Mouse (Mus musculus) forebrain, embryonic 13.5 days (tissue): Measurements from ENCODE around the gene Spata1. TPM values are rescaled to one million over a fixed set of nuclear protein-coding genes. Genes with fewer than 3 reads are reported as not detected.

Experiments used
- ATAC-seq: fragments of 200-750 bp; cut with Nextera tagmentation; 2 replicates; pipeline ENCODE4 v1.8.0; 2017
- H3K27ac ChIP-seq: fragments of 300-500 bp; sonication (generic); 2 replicates; pipeline ENCODE4 v1.5.1; 2015; ENCODE audit warnings: inconsistent platforms, mild to moderate bottlenecking, moderate library complexity
- H3K27me3 ChIP-seq: fragments of 300-500 bp; sonication (generic); 2 replicates; pipeline ENCODE4 v1.6.1; 2015; ENCODE audit warnings: mild to moderate bottlenecking, inconsistent platforms
- H3K36me3 ChIP-seq: fragments of 300-500 bp; sonication (generic); 2 replicates; pipeline ENCODE4 v1.6.1; 2015; ENCODE audit warnings: mild to moderate bottlenecking, inconsistent platforms; ENCODE audit not compliant: poor library complexity, severe bottlenecking
- H3K4me1 ChIP-seq: fragments of 300-500 bp; sonication (generic); 2 replicates; pipeline ENCODE4 v1.6.1; 2015; ENCODE audit warnings: inconsistent platforms
- H3K4me2 ChIP-seq: fragments of 300-500 bp; sonication (generic); 2 replicates; pipeline ENCODE4 v1.6.1; 2015; ENCODE audit warnings: inconsistent platforms, mild to moderate bottlenecking, moderate library complexity
- H3K4me3 ChIP-seq: fragments of 300-500 bp; sonication (generic); 2 replicates; pipeline ENCODE4 v1.5.1; 2015; ENCODE audit warnings: mild to moderate bottlenecking, inconsistent platforms
- H3K9ac ChIP-seq: fragments of 300-500 bp; sonication (generic); 2 replicates; pipeline ENCODE4 v1.6.1; 2015; ENCODE audit warnings: mild to moderate bottlenecking, inconsistent platforms
- H3K9me3 ChIP-seq: fragments of 300-500 bp; sonication (generic); replicated peaks from 2 replicates; pipeline ENCODE4 v1.6.1; 2016; ENCODE audit warnings: inconsistent platforms
- WGBS: fragments of 180-500 bp; shearing (Covaris S2); methylation state at CpG from one replicate; pipeline ENCODE4 v1.1.7; 2015; 5-methylcytosine and 5-hydroxymethylcytosine counted together
- polyA plus RNA-seq: library from polyadenylated mRNA; unstranded; fragments of >200 nt; fragmentation: Nextera tagmentation; extraction: Ambion mirVana; gene quantifications from 2 replicates; pipeline ENCODE4 v1.2.1, GENCODE M21; 2015

Gene Spata1
- polyA plus RNA-seq, 1 experiment from 2014 or later: 4.2 TPM

DNA sequence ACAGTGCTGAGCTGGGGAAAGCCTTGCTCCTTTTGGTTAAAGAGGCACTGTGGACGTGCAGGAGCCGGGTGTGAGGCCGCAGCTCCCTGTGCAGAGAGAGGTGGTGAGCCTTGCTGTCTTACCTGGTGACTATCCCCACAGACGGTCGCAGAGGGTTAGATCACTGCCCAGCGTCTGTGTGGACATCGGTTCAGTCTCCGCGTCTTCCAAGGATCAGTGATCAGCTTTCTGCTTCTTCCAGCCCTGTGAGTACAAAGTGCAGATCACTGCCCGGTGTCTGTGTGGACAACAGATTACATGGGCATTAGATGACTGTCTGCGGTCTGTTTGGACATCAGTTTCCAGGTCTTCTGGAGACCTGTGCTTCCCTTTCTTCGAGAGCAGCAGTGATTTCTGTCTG lies 85.0 kb downstream of the Spata1 start:
- H3K9ac ChIP-seq: no peak overlapping the region
- 92% methylated on average over 12 of the region's 12 CpGs for WGBS
- no peaks in the 10 kb centered on the region for H3K9me3 ChIP-seq
- peaks cover 23% of the 10 kb centered on the region for H3K36me3 ChIP-seq
- no peak for ATAC-seq
- H3K4me1 ChIP-seq: peaks cover 18% of the 10 kb centered on the region
- no peak overlapping the region; the same call in 1 of the 2 replicates for H3K27ac ChIP-seq
- H3K4me3 ChIP-seq: no peak overlapping the region
- H3K27me3 ChIP-seq: no peaks in the 10 kb centered on the region
- H3K4me2 ChIP-seq: no peak overlapping the region

DNA sequence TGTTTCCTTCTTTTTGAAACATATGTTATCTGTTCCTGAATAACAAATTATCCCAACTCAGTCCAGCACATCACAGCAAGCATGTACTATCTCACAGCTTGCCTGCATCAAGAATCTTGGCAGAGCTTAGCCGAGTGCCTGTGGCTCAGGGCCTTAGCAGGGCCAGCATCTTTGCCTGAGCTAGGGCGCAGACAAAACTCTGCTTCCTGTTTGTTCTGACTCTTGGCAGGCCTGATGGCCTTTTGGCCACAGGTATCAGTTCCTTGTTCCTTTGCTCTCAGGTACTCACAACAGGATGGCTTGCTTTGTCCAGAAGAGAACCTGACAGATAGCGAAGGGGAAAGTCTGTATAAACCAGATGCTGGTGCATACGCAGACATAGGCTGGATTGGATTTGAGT lies 85.6 kb downstream of the Spata1 start:
- Histone ChIP-seq H3K4me2 (no peak overlapping the region), H3K4me3 (no peak overlapping the region), H3K36me3 (peaks cover 17% of the 10 kb centered on the region), H3K4me1 (peaks cover 18% of the 10 kb centered on the region), H3K9me3 (no peaks in the 10 kb centered on the region), H3K9ac (no peak overlapping the region; the same call in 1 of the 2 replicates), H3K27me3 (no peaks in the 10 kb centered on the region), H3K27ac (no peak overlapping the region; the same call in 1 of the 2 replicates)
- 89% methylated on average over 4 of the region's 4 CpGs for WGBS
- no peak for ATAC-seq

DNA sequence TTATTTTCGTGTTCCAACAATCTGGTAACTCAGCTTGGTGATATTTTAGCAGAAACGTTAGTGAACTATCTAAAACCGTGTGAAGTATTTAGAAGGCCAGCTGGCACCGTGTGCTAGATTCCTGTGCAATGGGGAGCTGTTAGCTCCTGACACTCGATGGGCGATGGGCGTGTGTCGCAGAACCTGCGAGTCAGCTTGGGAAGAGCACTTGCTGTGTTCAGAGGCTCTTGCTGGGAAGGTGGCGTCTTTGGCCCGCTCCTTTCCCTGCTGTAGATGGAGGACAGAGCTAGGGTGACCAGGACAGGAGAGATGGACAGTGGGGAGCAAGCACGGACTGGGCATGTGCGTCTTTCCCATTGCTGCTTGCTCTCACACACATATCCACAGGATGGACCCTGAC lies 86.5 kb downstream of the Spata1 start:
- Histone ChIP-seq H3K9ac (no peak overlapping the region), H3K4me2 (no peak overlapping the region), H3K9me3 (no peaks in the 10 kb centered on the region), H3K27me3 (no peaks in the 10 kb centered on the region), H3K36me3 (peaks cover 18% of the 10 kb centered on the region), H3K4me3 (no peak overlapping the region), H3K27ac (no peak overlapping the region), H3K4me1 (peaks cover 18% of the 10 kb centered on the region)
- 89% methylated on average over 13 of the region's 13 CpGs for WGBS
- no peak for ATAC-seq

DNA sequence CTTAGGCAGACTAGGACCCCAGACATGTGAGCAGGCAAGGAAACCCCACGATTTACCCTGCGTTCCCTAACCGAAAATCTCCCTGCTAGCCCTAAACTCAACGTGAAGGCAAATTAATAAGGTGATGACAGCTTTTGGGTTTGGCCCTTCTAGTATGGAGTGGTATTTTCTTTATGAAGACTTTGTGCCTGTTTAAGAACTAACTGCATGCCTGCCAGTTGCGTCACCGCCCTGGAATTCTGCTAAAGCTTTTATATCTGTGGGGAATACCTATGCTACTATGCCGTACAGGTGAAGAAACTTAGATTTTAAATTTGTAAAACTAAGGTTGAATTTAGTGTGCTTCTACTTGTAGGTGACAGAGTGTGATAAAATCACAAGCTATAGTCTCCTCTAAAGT lies 87.1 kb downstream of the Spata1 start:
- no peak overlapping the region for H3K27ac ChIP-seq
- no peak overlapping the region for H3K9ac ChIP-seq
- peaks cover 21% of the 10 kb centered on the region for H3K4me1 ChIP-seq
- 94% methylated on average over 7 of the region's 7 CpGs for WGBS
- ATAC-seq: no peak
- no peak overlapping the region for H3K4me3 ChIP-seq
- no peak overlapping the region for H3K4me2 ChIP-seq
- no peaks in the 10 kb centered on the region for H3K9me3 ChIP-seq
- peaks cover 15% of the 10 kb centered on the region for H3K36me3 ChIP-seq
- H3K27me3 ChIP-seq: no peaks in the 10 kb centered on the region

DNA sequence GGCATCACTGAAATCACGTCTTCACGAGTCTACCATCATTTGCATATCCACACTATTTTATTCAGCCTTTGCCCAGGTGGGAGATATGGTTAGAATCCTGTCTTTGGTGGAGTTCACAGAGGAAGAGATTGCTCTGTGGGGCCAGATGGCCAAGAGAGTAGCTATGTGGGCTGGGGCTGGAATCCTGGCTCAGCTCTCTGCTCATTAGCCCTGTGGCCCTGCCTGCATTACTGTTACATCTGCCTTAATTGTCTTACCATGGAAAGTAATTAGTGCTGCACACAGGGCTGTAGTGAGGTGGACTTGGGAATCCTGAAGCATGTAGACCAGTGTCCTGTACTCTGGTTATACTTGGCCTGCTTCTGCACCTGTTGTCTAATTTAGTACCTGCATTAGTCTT lies 87.5 kb downstream of the Spata1 start:
- peak overlapping the region; percentile 54 for H3K27ac ChIP-seq
- 76% methylated on average over 2 of the region's 2 CpGs for WGBS

DNA sequence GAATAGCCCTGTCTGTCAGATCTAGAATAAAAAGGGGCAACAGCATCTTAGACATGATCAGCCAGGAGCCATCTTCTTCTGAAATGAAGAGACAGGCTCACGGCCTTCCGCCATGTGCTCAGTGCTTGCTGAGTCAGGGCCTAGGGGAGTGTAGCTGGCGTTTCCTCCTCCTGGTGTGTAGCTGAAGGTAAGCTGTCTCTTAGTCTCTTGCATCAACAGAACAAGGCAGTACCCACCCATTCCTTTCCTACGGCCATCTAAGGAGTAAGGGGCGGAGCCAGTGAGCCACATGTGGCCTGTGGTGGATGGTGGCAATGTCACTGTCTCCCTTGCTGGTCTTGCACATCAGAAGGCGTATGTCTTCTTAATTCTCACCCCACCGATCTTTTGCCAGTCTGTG lies 89.4 kb downstream of the Spata1 start:
- ATAC-seq: no peak
- WGBS: 89% methylated on average over 7 of the region's 7 CpGs
- H3K4me1 ChIP-seq: peaks cover 45% of the 10 kb centered on the region

More for the DNA sequence above, 87.5 kb downstream of the Spata1 start:
- no peak overlapping the region for H3K4me2 ChIP-seq
- peak; percentile 68; the same call in 1 of the 2 replicates for ATAC-seq
- no peak overlapping the region for H3K4me3 ChIP-seq
- H3K9ac ChIP-seq: no peak overlapping the region
- H3K27me3 ChIP-seq: no peaks in the 10 kb centered on the region
- H3K9me3 ChIP-seq: no peaks in the 10 kb centered on the region
- H3K4me1 ChIP-seq: peaks cover 26% of the 10 kb centered on the region
- H3K36me3 ChIP-seq: peaks cover 10% of the 10 kb centered on the region

More for the DNA sequence above, 89.4 kb downstream of the Spata1 start:
- H3K4me2 ChIP-seq: no peak overlapping the region
- no peak overlapping the region for H3K4me3 ChIP-seq
- no peak overlapping the region for H3K9ac ChIP-seq
- H3K36me3 ChIP-seq: peaks cover 4% of the 10 kb centered on the region; the same call in 1 of the 2 replicates
- H3K27ac ChIP-seq: no peak overlapping the region
- H3K9me3 ChIP-seq: no peaks in the 10 kb centered on the region
- H3K27me3 ChIP-seq: no peaks in the 10 kb centered on the region

Other genes starting within 250 kb of the Spata1 start
- 22.8 and 23.3 TPM in 2 replicates for gene Ssx2ip, start 95.1 kb downstream of the Spata1 start, polyA plus RNA-seq
- 3.1 and 3.5 TPM in 2 replicates for gene Ctbs, start 50.0 kb downstream of the Spata1 start, polyA plus RNA-seq
- gene Gng5, start 54 bp upstream of the Spata1 start, polyA plus RNA-seq: 754 and 826 TPM in 2 replicates
- gene Rpf1, start 21.7 kb upstream of the Spata1 start, polyA plus RNA-seq: 62.5 and 67.5 TPM in 2 replicates
- not detected in 2 replicates for gene Uox, start 70.7 kb upstream of the Spata1 start, polyA plus RNA-seq
- not detected in 2 replicates for gene Dnase2b, start 115.8 kb upstream of the Spata1 start, polyA plus RNA-seq
- not detected in 2 replicates for gene 4930503B20Rik, start 151.6 kb upstream of the Spata1 start, polyA plus RNA-seq
- 0.48 and 1.0 TPM in 2 replicates for gene Samd13, start 185.8 kb upstream of the Spata1 start, polyA plus RNA-seq